In the genomic region with DNA sequence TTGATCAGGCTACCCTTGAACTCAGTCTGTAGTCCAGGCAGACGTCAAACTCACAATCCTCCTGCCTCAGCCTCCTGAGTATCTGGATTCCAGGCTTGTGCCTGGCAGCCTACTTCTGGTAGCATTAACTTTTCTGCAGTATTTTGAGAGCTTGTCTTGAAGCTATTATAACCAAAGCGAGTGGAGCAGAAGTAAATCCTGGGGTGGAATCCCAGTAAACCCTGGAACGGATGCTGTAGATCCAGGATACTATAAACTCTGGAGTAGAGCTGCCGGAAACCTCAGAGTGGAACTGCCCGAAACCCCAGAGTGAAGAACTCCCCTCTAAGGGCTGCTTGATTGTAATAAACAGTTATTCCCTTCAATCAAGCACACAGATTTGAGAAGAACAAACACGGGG, we compare ENCODE assay signal across 11 mouse cellular contexts. TPM values are rescaled to one million over a fixed set of nuclear protein-coding genes. Genes with fewer than 3 reads are reported as not detected.
DNase-seq lines count a peak whose midpoint lies in the region; ATAC-seq and TF ChIP-seq lines count a peak whose summit lies in the region.
"Had no signal": no experiment of that assay in that cellular context is flagged by ENCODE, and none has a peak within 500 bp of the region (broad histone marks: within the 10 kb centered on the region; RNA-seq: fewer than 3 reads in every experiment).

No protein-coding gene starts in this region.

- peak; percentile 82 for DNase-seq in embryo, embryonic 10.5 days (ENCODE audit: low spot score)
- no peak for DNase-seq in embryo, embryonic 10 days (ENCODE audit: low spot score)
- peak; percentile 34 for DNase-seq in lung, postnatal 0 days (ENCODE audit: low spot score)
- DNase-seq in lung, adult 2 months = no peak
- DNase-seq in embryonic facial prominence, embryonic 14.5 days (ENCODE audit: low spot score) = peak; percentile 24
- DNase-seq in lung, postnatal 14 days = peak; percentile 45
- DNase-seq in gastrocnemius, adult 2 months = no peak
- no peak for DNase-seq in urinary bladder, postnatal 25 days (ENCODE audit: low spot score)

- no peak overlapping the region for H3K27ac ChIP-seq in lung, postnatal 0 days (ENCODE audit: low read length)
- no peak overlapping the region for H3K27ac ChIP-seq in embryonic facial prominence, embryonic 14.5 days (replicated peaks; ENCODE audit: low read depth, low read length)
- no peak overlapping the region for H3K27ac ChIP-seq in gastrocnemius, adult 2 months

- WGBS in lung, postnatal 0 days = 33% methylated on average over 6 of the region's 6 CpGs
- 50% methylated on average over 6 of the region's 6 CpGs for WGBS in lung, adult 2 months
- 44% methylated on average over 6 of the region's 6 CpGs for WGBS in embryonic facial prominence, embryonic 14.5 days

- H3K9ac ChIP-seq in lung, postnatal 0 days (replicated peaks; ENCODE audit: low read depth) = no peak overlapping the region
- no peak overlapping the region for H3K9ac ChIP-seq in embryonic facial prominence, embryonic 14.5 days (ENCODE audit: low read depth, low read length)

- H3K9me3 ChIP-seq in lung, postnatal 0 days (ENCODE audit: low read length) = no peaks in the 10 kb centered on the region
- no peaks in the 10 kb centered on the region for H3K9me3 ChIP-seq in embryonic facial prominence, embryonic 14.5 days (ENCODE audit: control insufficient read depth, low read length)

- no peak for ATAC-seq in lung, postnatal 0 days
- ATAC-seq in embryonic facial prominence, embryonic 14.5 days (ENCODE audit: low read depth) = no peak

- TF ChIP-seq CTCF in lung, postnatal 0 days (IDR thresholded peaks at IDR 0.05) = no peak
- no peak for TF ChIP-seq CTCF in lung, adult 2 months (IDR thresholded peaks at IDR 0.05; ENCODE audit: insufficient read depth, low read length)
- TF ChIP-seq CTCF in gastrocnemius, adult 2 months (IDR thresholded peaks at IDR 0.05) = no peak

- no peak for TF ChIP-seq EP300 in lung, postnatal 0 days (IDR thresholded peaks at IDR 0.05)

- H3K4me2 ChIP-seq in lung, postnatal 0 days (replicated peaks; ENCODE audit: low read depth, low read length) = no peak overlapping the region
- H3K4me2 ChIP-seq in embryonic facial prominence, embryonic 14.5 days (ENCODE audit: low read depth, low read length) = no peak overlapping the region

- intact Hi-C loops in gastrocnemius, adult 2 months (cut with DNase I) = loop anchor here (5.0 kb wide), 1 partner anchor 50 kb away; no protein-coding TSS in a partner anchor

- H3K4me3 ChIP-seq in lung, postnatal 0 days (ENCODE audit: low read depth, low read length) = no peak overlapping the region
- H3K4me3 ChIP-seq in lung, adult 2 months (replicated peaks; ENCODE audit: extremely low read depth, low read depth, low read length) = no peak overlapping the region
- no peak overlapping the region for H3K4me3 ChIP-seq in embryonic facial prominence, embryonic 14.5 days (ENCODE audit: low read depth, low read length)
- no peak overlapping the region for H3K4me3 ChIP-seq in gastrocnemius, adult 2 months

- H3K4me1 ChIP-seq in lung, postnatal 0 days (ENCODE audit: insufficient read depth, low read depth, low read length) = no peaks in the 10 kb centered on the region
- H3K4me1 ChIP-seq in lung, adult 2 months (ENCODE audit: control insufficient read depth, insufficient read depth, low read length) = no peaks in the 10 kb centered on the region
- no peaks in the 10 kb centered on the region for H3K4me1 ChIP-seq in embryonic facial prominence, embryonic 14.5 days (ENCODE audit: control insufficient read depth, insufficient read depth, low read length)

- no peaks in the 10 kb centered on the region for H3K27me3 ChIP-seq in lung, postnatal 0 days (replicated peaks; ENCODE audit: insufficient read depth, low read length)
- no peaks in the 10 kb centered on the region for H3K27me3 ChIP-seq in embryonic facial prominence, embryonic 14.5 days (replicated peaks; ENCODE audit: control insufficient read depth, insufficient read depth, low read length)

- no peak for TF ChIP-seq POLR2A in lung, adult 2 months (IDR thresholded peaks at IDR 0.05; ENCODE audit: borderline replicate concordance, extremely low read depth, low read depth, low read length)

- H3K36me3 ChIP-seq in lung, postnatal 0 days (ENCODE audit: insufficient read depth, low read length) = no peaks in the 10 kb centered on the region
- H3K36me3 ChIP-seq in embryonic facial prominence, embryonic 14.5 days (ENCODE audit: control insufficient read depth, insufficient read depth, low read length) = no peaks in the 10 kb centered on the region

RNA-seq across cellular contexts. Expression of gene Cda, which starts 9.7 kb away (rescaled TPM):
- 15.6 and 16.0 TPM in 2 replicates for polyA plus RNA-seq in lung, postnatal 0 days (2015; fragmentation: Nextera tagmentation; extraction: Ambion mirVana)
- 2.6 and 2.9 TPM in 2 replicates for polyA plus RNA-seq in lung, adult 2 months (2012; rRNA removed)
- polyA plus RNA-seq in embryonic facial prominence, embryonic 14.5 days (2014; fragmentation: Nextera tagmentation; extraction: Ambion mirVana) = 6.3 and 10.1 TPM in 2 replicates
- 1 to 10 TPM in 1 of 2 experiments, under 1 TPM in 1; 0.56 to 1.2 TPM for total RNA-seq in gastrocnemius, adult 2 months (2021)
- total RNA-seq: neutrophil, adult 5-6 weeks had no signal

RNA-seq across cellular contexts. Expression of gene Fam43b, which starts 18.8 kb away (rescaled TPM):
- 0.05 TPM in 1 of 2 replicates, not detected in the other for polyA plus RNA-seq in lung, postnatal 0 days (2015; fragmentation: Nextera tagmentation; extraction: Ambion mirVana)
- not detected in 2 replicates for polyA plus RNA-seq in lung, adult 2 months (2012; rRNA removed)
- 0.24 and 0.29 TPM in 2 replicates for polyA plus RNA-seq in embryonic facial prominence, embryonic 14.5 days (2014; fragmentation: Nextera tagmentation; extraction: Ambion mirVana)
- total RNA-seq in gastrocnemius, adult 2 months (2021) = not detected
- total RNA-seq: liver, adult 2 months; neutrophil, adult 5-6 weeks had no signal
- polyA plus RNA-seq: heart, embryonic 14.5 days; liver, adult 2 months had no signal

RNA-seq across cellular contexts. Expression of gene Pink1, which starts 51.4 kb away (rescaled TPM):
- polyA plus RNA-seq in lung, postnatal 0 days (2015; fragmentation: Nextera tagmentation; extraction: Ambion mirVana) = 129 and 144 TPM in 2 replicates
- 178 and 182 TPM in 2 replicates for polyA plus RNA-seq in lung, adult 2 months (2012; rRNA removed)
- polyA plus RNA-seq in embryonic facial prominence, embryonic 14.5 days (2014; fragmentation: Nextera tagmentation; extraction: Ambion mirVana) = 30.5 and 32.6 TPM in 2 replicates
- total RNA-seq in gastrocnemius, adult 2 months (2021) = 100 to 1,000 TPM; 652 to 780 TPM

RNA-seq across cellular contexts. Expression of gene Mul1, which starts 56.9 kb away (rescaled TPM):
- polyA plus RNA-seq in lung, postnatal 0 days (2015; fragmentation: Nextera tagmentation; extraction: Ambion mirVana) = 12.3 and 13.1 TPM in 2 replicates
- polyA plus RNA-seq in lung, adult 2 months (2012; rRNA removed) = 15.2 and 16.5 TPM in 2 replicates
- polyA plus RNA-seq in embryonic facial prominence, embryonic 14.5 days (2014; fragmentation: Nextera tagmentation; extraction: Ambion mirVana) = 19.5 and 22.0 TPM in 2 replicates
- total RNA-seq in gastrocnemius, adult 2 months (2021) = 10 to 100 TPM; 37.5 to 45.5 TPM

Comparison
In these comparisons a context has a peak if more than half of its experiments do, and no peak if none do; other contexts are left out.
1. DNase-seq: peak in embryo, embryonic 10.5 days (single experiment), lung, postnatal 0 days (single experiment), embryonic facial prominence, embryonic 14.5 days (single experiment) and lung, postnatal 14 days (single experiment); none in embryo, embryonic 10 days (single experiment), lung, adult 2 months (single experiment), gastrocnemius, adult 2 months (single experiment) and urinary bladder, postnatal 25 days (single experiment).